Mouse (Mus musculus) intestine, postnatal 0 days (tissue): Measurements from ENCODE around the gene 2310030G06Rik. TPM values are rescaled to one million over a fixed set of nuclear protein-coding genes. Genes with fewer than 3 reads are reported as not detected.

ENCODE experiments used
- ATAC-seq: fragments of 200-750 bp; cut with Nextera tagmentation; 2 replicates; pipeline ENCODE4 v1.8.0; 2017; ENCODE audit warnings: mild to moderate bottlenecking, moderate TSS enrichment, moderate library complexity
- H3K27ac ChIP-seq: fragments of 300-500 bp; sonication (generic); 2 replicates; pipeline ENCODE4 v1.5.1; 2014; ENCODE audit warnings: mild to moderate bottlenecking, low read depth, low read length, moderate library complexity
- H3K27me3 ChIP-seq: fragments of 300-500 bp; sonication (generic); replicated peaks from 2 replicates; pipeline ENCODE4 v1.6.1; 2014; ENCODE audit warnings: low read length, mixed read lengths; ENCODE audit not compliant: control insufficient read depth, insufficient read depth
- H3K36me3 ChIP-seq: fragments of 300-500 bp; sonication (generic); 2 replicates; pipeline ENCODE4 v1.6.1; 2014; ENCODE audit warnings: mild to moderate bottlenecking, moderate library complexity; ENCODE audit not compliant: control insufficient read depth, insufficient read depth
- H3K4me1 ChIP-seq: fragments of 300-500 bp; sonication (generic); replicated peaks from 2 replicates; pipeline ENCODE4 v1.6.1; 2014; ENCODE audit warnings: antibody characterized with exemption, low read length, mixed read lengths; ENCODE audit not compliant: control insufficient read depth, insufficient read depth
- H3K4me2 ChIP-seq: fragments of 300-500 bp; sonication (generic); replicated peaks from 2 replicates; pipeline ENCODE4 v1.6.1; 2014; ENCODE audit warnings: low read depth, mild to moderate bottlenecking, moderate library complexity
- H3K4me3 ChIP-seq: fragments of 300-500 bp; sonication (generic); 2 replicates; pipeline ENCODE4 v1.5.1; 2014; ENCODE audit warnings: low read depth, low read length
- H3K9ac ChIP-seq: fragments of 300-500 bp; sonication (generic); 2 replicates; pipeline ENCODE4 v1.6.1; 2014; ENCODE audit warnings: mild to moderate bottlenecking, low read depth, low read length
- H3K9me3 ChIP-seq: fragments of 300-500 bp; sonication (generic); 2 replicates; pipeline ENCODE4 v1.6.1; 2016; ENCODE audit warnings: mixed run types; ENCODE audit not compliant: control insufficient read depth
- CTCF ChIP-seq: sonication (generic); IDR thresholded peaks from 2 replicates; pipeline ENCODE4 v1.5.1; 2016; ENCODE audit warnings: low read depth, mild to moderate bottlenecking, control low read depth, antibody characterized with exemption, moderate library complexity
- WGBS: fragments of 180-500 bp; shearing (Covaris S2); extraction: QIAGEN DNeasy Blood & Tissue Kit; methylation state at CpG from one replicate; pipeline ENCODE4 v1.1.7; 2014; 5-methylcytosine and 5-hydroxymethylcytosine counted together
- polyA plus RNA-seq: library from polyadenylated mRNA; unstranded; fragments of >200 nt; fragmentation: Nextera tagmentation; extraction: Ambion mirVana; gene quantifications from 2 replicates; pipeline ENCODE4 v1.2.1, GENCODE M21; 2015

2310030G06Rik gene
- polyA plus RNA-seq, 1 experiment from 2014 or later, result 45.3 TPM

GRCm38 (mm10) chr9:50774026-50774462 lies 27.7 kb upstream of the 2310030G06Rik start:
- H3K27ac ChIP-seq, result no peak overlapping the region
- H3K27me3 ChIP-seq, result no peaks in the 10 kb centered on the region
- no peaks in the 10 kb centered on the region for H3K9me3 ChIP-seq
- no peak overlapping the region for H3K9ac ChIP-seq
- H3K36me3 ChIP-seq, result peaks cover 8% of the 10 kb centered on the region
- H3K4me1 ChIP-seq, result 0 out of 2 replicates have a peak, but pooled peaks cover 4% of the 10 kb centered on the region
- peak overlapping the region; percentile 96 for H3K4me2 ChIP-seq
- TF ChIP-seq CTCF, result no peak
- peak overlapping the region; percentile 89; the same call in 1 of the 2 replicates for H3K4me3 ChIP-seq
- no peak for ATAC-seq
- WGBS, result 43% methylated on average over 4 of the region's 4 CpGs

DNA sequence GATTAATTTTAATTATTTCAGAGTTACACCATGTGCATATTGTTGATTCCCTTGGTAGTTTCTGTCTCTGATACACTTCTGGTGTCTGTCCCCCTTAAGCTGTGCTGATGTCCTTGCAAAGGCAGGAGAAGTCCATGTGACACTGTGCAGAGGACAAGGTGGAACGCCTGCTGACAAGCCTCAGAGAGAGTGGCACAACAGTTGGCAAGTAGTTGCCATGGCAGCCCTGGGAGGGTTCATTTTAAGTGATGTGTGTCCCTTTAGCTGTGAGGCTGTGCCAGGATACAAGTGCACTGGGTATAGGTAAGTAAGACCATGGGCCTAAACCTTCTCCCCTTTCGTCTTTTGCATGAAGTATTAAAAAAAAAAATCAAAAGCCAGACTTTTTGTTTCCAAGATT lies 23.7 kb upstream of the 2310030G06Rik start:
- H3K4me1 ChIP-seq, result 0 out of 2 replicates have a peak, but pooled peaks cover 4% of the 10 kb centered on the region
- H3K36me3 ChIP-seq, result peaks cover 5% of the 10 kb centered on the region; the same call in 1 of the 2 replicates
- no peak overlapping the region for H3K9ac ChIP-seq
- H3K27me3 ChIP-seq, result no peaks in the 10 kb centered on the region
- WGBS, result 92% methylated on average over 2 of the region's 2 CpGs
- H3K9me3 ChIP-seq, result no peaks in the 10 kb centered on the region
- no peak for ATAC-seq
- no peak for TF ChIP-seq CTCF
- H3K4me3 ChIP-seq, result no peak overlapping the region
- no peak overlapping the region for H3K4me2 ChIP-seq
- H3K27ac ChIP-seq, result no peak overlapping the region

DNA sequence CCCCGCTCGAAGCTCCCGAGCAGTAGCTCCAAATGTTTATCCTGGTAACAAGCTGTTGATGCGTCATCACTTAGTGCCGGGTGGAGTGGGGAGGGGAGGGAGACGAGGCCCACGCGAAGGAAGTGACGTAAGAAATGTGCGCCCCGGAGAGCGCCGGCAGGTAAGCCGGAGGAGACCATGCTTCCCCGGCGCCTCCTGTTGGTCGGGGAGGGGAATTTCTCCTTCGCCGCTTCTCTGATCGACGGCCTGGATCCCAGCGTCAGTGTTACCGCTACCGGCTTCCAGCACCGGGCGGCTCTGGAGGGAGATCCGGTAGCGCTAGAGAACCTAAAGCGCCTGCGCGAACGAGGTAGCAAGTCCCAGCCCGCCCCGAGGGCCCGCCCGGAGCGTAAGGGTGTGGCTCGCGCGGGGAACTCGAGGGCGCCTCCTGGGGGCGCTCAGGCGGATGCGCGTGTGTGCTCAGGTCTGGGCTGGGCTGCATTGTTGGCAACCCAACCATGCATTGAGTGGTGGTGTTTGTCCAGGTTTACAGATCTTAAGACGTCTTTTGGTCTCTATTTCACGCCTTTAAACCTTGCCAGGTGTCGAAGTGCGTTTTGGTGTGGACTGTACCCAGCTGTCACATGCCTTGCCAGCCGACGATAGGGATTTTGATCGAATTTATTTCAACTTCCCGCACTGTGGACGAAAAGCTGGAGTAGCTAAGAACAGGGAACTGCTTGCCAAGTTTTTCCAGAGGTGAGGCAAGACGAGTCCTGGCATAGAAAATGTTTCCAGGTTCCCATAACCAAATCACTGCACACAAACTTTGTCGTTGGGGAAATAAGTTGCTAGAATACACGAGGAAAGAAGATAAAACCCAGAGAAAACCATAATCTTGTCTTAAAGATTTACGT lies 22.0 kb upstream of the 2310030G06Rik start, which contains the start of gene Fdxacb1:
Gene Fdxacb1, plus strand, starts transcription at position 130 of the 896 bp plus-strand sequence.
- Histone ChIP-seq H3K9me3 (no peaks in the 10 kb centered on the region), H3K27me3 (no peaks in the 10 kb centered on the region), H3K36me3 (peaks cover 10% of the 10 kb centered on the region; the same call in 1 of the 2 replicates), H3K9ac (peak within 1 kb of the TSS; percentile 56), H3K4me3 (peak within 1 kb of the TSS; percentile 57), H3K4me1 (no peaks in the 10 kb centered on the region), H3K4me2 (peak within 1 kb of the TSS; percentile 73), H3K27ac (peak within 1 kb of the TSS; percentile 83)
- peak; percentile 93 for TF ChIP-seq CTCF
- 2% methylated on average over 59 of the region's 59 CpGs for WGBS
- peak; percentile 98 for ATAC-seq

DNA sequence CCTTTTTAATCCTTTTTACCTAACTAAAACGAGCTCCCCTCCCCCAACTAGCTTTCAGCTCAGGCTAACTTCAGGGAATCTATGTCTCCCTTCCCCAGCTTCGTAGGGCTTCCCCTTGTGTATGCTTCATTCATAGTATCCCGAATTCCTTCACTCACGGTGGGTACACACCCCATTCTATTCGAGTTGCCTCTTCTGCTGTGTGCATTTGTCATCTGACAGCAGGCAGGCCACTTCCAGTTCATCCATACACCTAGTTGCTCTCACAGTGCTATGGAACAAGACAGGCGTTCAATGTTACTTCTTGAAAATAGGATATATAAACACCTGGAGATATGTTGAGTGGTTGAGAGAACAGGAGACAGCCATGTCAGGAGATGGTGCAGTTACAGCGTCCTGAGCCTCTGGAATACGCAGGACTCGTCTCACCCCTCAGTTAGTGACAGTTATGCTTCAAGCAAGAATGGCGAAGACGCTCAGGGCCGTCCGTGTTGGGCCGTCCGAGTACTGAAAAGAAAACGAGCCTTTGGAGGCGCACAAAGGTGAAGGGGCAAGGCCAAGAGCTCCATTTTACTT lies 21.3 kb upstream of the 2310030G06Rik start:
- Histone ChIP-seq H3K36me3 (peaks cover 14% of the 10 kb centered on the region; the same call in 1 of the 2 replicates), H3K9me3 (no peaks in the 10 kb centered on the region), H3K9ac (peak overlapping the region; percentile 56), H3K27me3 (no peaks in the 10 kb centered on the region), H3K4me2 (peak overlapping the region; percentile 73), H3K27ac (peak overlapping the region; percentile 83), H3K4me3 (peak overlapping the region; percentile 57), H3K4me1 (no peaks in the 10 kb centered on the region)
- no peak for TF ChIP-seq CTCF
- WGBS, result 3% methylated on average over 17 of the region's 17 CpGs
- no peak; the same call in 1 of the 2 replicates for ATAC-seq

GRCm38 (mm10) chr9:50763331-50763730 lies 17.0 kb upstream of the 2310030G06Rik start:
- no peaks in the 10 kb centered on the region for H3K9me3 ChIP-seq
- WGBS, result 50% methylated on average over 1 of the region's 1 CpGs
- no peak overlapping the region for H3K4me3 ChIP-seq
- H3K36me3 ChIP-seq, result peaks cover 10% of the 10 kb centered on the region; the same call in 1 of the 2 replicates
- H3K27me3 ChIP-seq, result no peaks in the 10 kb centered on the region
- H3K4me2 ChIP-seq, result no peak overlapping the region
- H3K4me1 ChIP-seq, result no peaks in the 10 kb centered on the region
- no peak overlapping the region for H3K27ac ChIP-seq
- peak; percentile 64 for TF ChIP-seq CTCF
- no peak for ATAC-seq
- no peak overlapping the region for H3K9ac ChIP-seq
